Mouse (Mus musculus) embryonic fibroblast, embryonic 13.5 days (primary cell): ENCODE data around the gene Sbpl.

Experiments used
- CTCF ChIP-seq: IDR thresholded peaks from 2 replicates; pipeline ENCODE4 v1.5.1; 2011; ENCODE audit warnings: mild to moderate bottlenecking, control low read depth, low read length, moderate library complexity, borderline replicate concordance; ENCODE audit not compliant: insufficient read depth
- POLR2A ChIP-seq: IDR thresholded peaks from 2 replicates; pipeline ENCODE4 v1.6.1; 2011; ENCODE audit warnings: low read depth, mild to moderate bottlenecking, control low read depth, low read length, moderate library complexity

GRCm38 (mm10) chr17:23965805-23966425 lies 10.8 kb upstream of the Sbpl start:
- no peak for TF ChIP-seq POLR2A
- no peak for TF ChIP-seq CTCF
